Mouse (Mus musculus) erythroblast, embryonic 14.5 days (primary cell): Measurements from ENCODE around the gene Lrmda. TPM values are rescaled to one million over a fixed set of nuclear protein-coding genes. Genes with fewer than 3 reads are reported as not detected.

Source experiments
- H3K27me3 ChIP-seq: 2 replicates; pipeline ENCODE4 v1.6.1; 2012; ENCODE audit warnings: inconsistent platforms; ENCODE audit not compliant: control insufficient read depth
- H3K36me3 ChIP-seq: 2 replicates; pipeline ENCODE4 v1.6.1; 2012; ENCODE audit warnings: mild to moderate bottlenecking, inconsistent platforms; ENCODE audit not compliant: control insufficient read depth
- H3K4me1 ChIP-seq: 2 replicates; pipeline ENCODE4 v1.6.1; 2012; ENCODE audit warnings: inconsistent platforms; ENCODE audit not compliant: control insufficient read depth
- H3K4me3 ChIP-seq: replicated peaks from 2 replicates; pipeline ENCODE3; 2012; ENCODE audit warnings: moderate library complexity, mild to moderate bottlenecking, inconsistent platforms
- H3K9me3 ChIP-seq: 2 replicates; pipeline ENCODE4 v1.6.1; 2012; ENCODE audit warnings: low read length, inconsistent platforms, mixed read lengths; ENCODE audit not compliant: control insufficient read depth
- GATA1 ChIP-seq: IDR thresholded peaks from 2 replicates; pipeline ENCODE4 v1.6.1; 2012; ENCODE audit warnings: low read length, inconsistent platforms, mixed read lengths
- TAL1 ChIP-seq: IDR thresholded peaks from 3 replicates; pipeline ENCODE4 v1.6.1; 2012; ENCODE audit warnings: low read length, inconsistent platforms, mixed read lengths
- polyA plus RNA-seq: library from polyadenylated mRNA; stranded (reverse); fragments of >175 nt; gene quantifications from 2 replicates; pipeline ENCODE4 v1.2.3, GENCODE M21; 2012

Gene Lrmda
- polyA plus RNA-seq, 1 experiment = not detected

DNA sequence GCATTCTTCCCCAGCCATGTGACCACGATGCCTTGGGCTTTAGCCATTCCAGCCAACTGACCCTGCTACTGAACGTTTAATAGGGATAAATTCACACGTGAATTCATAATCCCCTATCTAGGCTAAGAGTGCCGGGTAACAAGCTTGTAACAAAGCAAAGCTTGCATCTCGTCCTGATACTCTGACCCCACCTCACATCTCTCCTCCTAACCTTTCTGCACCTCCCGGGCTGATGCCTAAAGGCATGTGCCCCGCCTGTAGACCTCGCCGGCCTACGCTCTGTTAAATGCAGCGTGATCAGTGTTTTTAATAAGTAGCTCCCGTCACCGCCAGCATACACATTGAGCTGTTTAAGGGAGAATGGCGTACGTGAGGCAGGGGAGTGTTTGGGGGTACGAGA is 54.7 kb downstream of the Lrmda start:
- Histone ChIP-seq H3K36me3 (no peaks in the 10 kb centered on the region), H3K4me3 (no peak overlapping the region), H3K4me1 (no peaks in the 10 kb centered on the region), H3K27me3 (no peaks in the 10 kb centered on the region), H3K9me3 (no peaks in the 10 kb centered on the region)
- TF ChIP-seq TAL1 (no peak), GATA1 (no peak)

DNA sequence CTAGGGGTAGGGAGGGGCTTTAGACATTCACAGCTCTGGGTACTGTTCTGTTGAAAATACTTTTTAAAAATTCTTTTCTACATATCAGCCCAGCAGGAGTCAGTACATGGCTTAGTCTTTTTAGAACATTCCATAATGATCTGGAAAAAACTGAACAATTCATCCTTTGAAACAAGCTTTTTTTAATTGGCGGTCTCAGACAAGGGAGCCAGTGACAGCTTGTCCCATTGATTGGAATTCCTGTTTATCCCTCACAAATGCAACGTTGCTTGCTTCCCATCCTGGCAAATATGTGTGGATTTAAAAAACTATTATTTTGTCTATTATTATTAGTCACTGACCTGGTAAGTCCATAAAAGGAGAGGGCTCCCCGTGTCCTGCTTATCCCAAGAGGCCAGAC is 64.4 kb downstream of the Lrmda start:
- Histone ChIP-seq H3K27me3 (no peaks in the 10 kb centered on the region), H3K9me3 (no peaks in the 10 kb centered on the region), H3K4me3 (no peak overlapping the region), H3K4me1 (no peaks in the 10 kb centered on the region), H3K36me3 (no peaks in the 10 kb centered on the region)
- TF ChIP-seq GATA1 = no peak
- TF ChIP-seq TAL1 = no peak

DNA sequence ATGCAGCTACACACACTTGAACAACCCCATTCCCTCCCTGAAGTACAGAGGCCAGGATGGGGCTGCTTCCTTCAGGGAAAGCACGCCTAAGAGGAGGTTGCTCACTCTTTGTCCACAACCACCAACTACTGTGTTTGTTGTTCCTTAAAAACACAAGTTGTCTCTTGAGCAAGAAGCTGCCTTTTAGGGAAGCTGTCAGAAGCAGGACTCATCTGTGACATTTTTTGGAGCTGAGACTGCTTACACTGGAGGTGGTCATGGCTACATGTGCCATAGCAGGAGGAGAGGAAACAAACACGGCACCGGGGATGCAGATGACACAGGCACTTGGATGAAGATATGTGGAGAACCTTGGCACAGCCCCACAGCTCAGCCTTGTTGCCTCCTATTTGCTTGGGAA is 65.9 kb downstream of the Lrmda start:
- Histone ChIP-seq H3K27me3 (no peaks in the 10 kb centered on the region), H3K4me1 (no peaks in the 10 kb centered on the region), H3K9me3 (no peaks in the 10 kb centered on the region), H3K36me3 (no peaks in the 10 kb centered on the region), H3K4me3 (no peak overlapping the region)
- no peak for TF ChIP-seq TAL1
- no peak for TF ChIP-seq GATA1

DNA sequence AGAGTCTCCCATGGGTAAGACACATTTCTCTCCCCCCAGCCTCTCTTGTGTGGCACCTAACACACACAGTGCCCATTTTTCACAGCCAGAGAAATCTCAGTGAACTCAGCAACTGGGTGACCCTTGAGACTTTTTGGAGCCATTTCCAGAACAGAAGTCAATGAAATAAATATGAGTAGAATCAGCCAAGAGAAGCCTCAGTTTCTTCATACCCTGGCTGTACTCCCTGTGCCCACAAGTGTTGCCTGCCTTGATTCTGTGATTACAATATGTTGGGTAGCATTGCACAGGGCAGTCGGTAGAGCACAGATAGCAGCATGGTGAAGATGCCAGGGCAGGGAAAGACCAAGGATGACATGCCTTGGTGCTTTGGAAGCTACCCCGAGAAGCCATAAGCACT is 69.1 kb downstream of the Lrmda start:
- no peaks in the 10 kb centered on the region for H3K9me3 ChIP-seq
- H3K27me3 ChIP-seq = no peaks in the 10 kb centered on the region
- no peaks in the 10 kb centered on the region for H3K4me1 ChIP-seq
- TF ChIP-seq GATA1 (no peak), TAL1 (no peak)
- H3K36me3 ChIP-seq = no peaks in the 10 kb centered on the region
- H3K4me3 ChIP-seq = no peak overlapping the region

DNA sequence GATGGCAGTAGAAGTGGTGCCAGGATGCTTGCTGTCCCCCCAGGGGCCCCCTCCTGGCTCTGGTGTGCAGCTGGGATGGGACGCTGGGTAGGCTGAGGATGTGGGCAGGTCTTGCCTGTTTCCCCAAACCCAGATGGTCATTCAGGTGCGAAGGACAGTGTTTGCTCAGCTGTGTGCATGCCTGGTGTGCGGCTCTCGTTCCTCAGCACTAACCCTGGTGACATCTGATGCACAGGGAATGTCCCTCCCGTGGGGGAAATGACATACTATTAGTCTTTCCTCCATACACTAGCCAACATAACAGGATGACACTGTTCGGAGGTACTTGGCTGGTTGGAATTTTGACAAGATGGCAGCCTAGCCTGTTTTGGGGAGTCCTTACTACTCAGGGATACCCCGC is 69.8 kb downstream of the Lrmda start:
- H3K9me3 ChIP-seq = no peaks in the 10 kb centered on the region
- TF ChIP-seq GATA1 (no peak), TAL1 (no peak)

DNA sequence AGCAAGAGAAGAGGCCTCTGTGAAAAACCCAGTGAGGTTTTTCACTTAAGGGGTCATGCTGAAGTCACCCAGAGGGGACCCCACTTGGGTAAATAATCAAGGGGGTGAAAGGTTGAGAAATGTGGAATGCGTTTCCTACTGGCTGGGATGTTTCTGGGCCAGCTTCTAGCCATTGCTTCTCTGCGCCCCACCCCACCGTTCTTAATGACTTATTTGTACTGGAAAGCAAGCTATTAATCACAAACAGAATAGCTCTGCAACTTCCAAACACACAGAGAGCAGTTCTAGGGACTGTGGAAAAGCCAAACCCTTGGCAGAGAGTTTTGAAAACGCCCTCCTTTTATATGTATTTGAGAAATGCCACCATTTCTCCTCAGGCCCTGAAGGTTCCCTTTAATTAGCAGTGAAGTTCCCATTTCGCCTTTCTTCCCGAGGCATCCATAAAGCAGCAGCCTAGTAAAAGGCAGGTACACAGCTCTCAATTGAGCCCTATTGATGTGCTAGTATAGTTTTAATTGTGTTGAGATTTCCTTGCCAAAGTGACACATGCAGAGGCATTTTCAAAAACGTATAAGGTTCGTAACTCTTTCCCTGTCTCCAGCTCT is 70.5 kb downstream of the Lrmda start:
- H3K36me3 ChIP-seq = no peaks in the 10 kb centered on the region
- TF ChIP-seq GATA1 (no peak), TAL1 (no peak)
- no peaks in the 10 kb centered on the region for H3K4me1 ChIP-seq
- no peaks in the 10 kb centered on the region for H3K27me3 ChIP-seq
- no peak overlapping the region for H3K4me3 ChIP-seq
- H3K9me3 ChIP-seq = no peaks in the 10 kb centered on the region

More for the DNA sequence above, 69.8 kb downstream of the Lrmda start:
- Histone ChIP-seq H3K27me3 (no peaks in the 10 kb centered on the region), H3K4me3 (no peak overlapping the region), H3K4me1 (no peaks in the 10 kb centered on the region), H3K36me3 (no peaks in the 10 kb centered on the region)

DNA sequence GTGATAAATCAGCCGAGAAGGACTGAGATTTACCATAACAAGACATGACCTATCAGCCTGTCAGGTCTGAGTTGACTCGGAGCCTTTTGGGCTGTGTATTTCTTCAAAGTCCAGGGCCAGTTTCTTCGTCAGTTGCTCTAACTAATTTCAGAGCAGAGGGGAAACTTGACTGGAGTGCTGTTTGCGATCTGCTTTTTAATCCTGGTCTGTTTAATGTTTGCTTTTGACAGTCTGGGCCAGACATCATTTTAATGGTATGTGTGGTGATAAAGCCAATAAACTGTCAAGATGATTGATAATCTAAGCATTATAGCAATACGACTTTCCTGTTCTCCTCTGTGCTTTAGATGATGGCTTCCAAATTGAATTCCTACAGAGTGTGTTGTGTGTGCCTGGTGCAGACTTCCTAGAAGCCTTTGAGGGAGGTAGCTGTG is 71.3 kb downstream of the Lrmda start:
- TF ChIP-seq TAL1 = no peak
- TF ChIP-seq GATA1 = no peak
- Histone ChIP-seq H3K36me3 (no peaks in the 10 kb centered on the region), H3K27me3 (no peaks in the 10 kb centered on the region), H3K9me3 (no peaks in the 10 kb centered on the region), H3K4me3 (no peak overlapping the region), H3K4me1 (no peaks in the 10 kb centered on the region)

DNA sequence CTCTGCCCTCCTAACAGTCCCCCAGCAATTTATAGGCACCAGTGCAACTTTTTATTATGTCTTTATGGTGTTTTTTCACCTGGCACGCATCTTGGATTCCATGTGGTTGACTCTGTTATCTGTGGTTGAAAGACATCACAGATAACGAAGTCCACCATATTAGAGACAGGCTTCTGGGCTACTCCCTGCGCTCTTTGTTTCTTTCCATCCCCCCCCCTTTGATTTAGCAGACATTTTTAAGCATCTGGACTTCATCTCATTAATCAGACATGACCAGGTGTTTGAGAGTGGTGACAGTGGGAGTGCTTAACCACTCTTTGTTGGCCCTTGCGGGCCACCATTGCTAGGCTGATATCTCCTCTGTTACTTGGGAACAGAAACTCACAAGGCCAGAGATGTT is 71.8 kb downstream of the Lrmda start:
- no peak overlapping the region for H3K4me3 ChIP-seq
- no peaks in the 10 kb centered on the region for H3K27me3 ChIP-seq
- H3K9me3 ChIP-seq = no peaks in the 10 kb centered on the region
- no peaks in the 10 kb centered on the region for H3K36me3 ChIP-seq
- no peak for TF ChIP-seq TAL1
- H3K4me1 ChIP-seq = no peaks in the 10 kb centered on the region

DNA sequence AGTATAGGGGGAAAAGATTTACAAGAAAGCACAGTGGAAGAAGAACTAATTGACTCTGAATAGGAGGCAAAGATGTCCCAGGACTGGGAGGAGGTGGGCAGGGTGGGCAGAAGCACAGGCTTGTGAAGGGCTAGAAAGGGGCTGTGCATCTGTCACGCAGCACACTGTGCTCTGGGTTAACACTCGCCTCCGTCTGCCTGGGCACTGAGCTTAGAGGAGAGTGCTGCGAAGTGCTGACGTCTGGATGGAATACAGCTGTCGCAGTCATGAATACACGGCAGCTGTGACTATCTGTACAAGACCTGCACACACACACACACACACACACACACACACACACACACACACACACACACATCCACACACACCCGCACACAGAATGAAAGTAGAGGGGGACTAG is 73.6 kb downstream of the Lrmda start:
- Histone ChIP-seq H3K9me3 (no peaks in the 10 kb centered on the region), H3K4me1 (no peaks in the 10 kb centered on the region), H3K36me3 (no peaks in the 10 kb centered on the region), H3K27me3 (no peaks in the 10 kb centered on the region), H3K4me3 (no peak overlapping the region)
- TF ChIP-seq TAL1 = no peak
- no peak for TF ChIP-seq GATA1
